Mouse (Mus musculus) testis, postnatal 10 days (tissue): ENCODE measurements around the gene Tmem231.
A peak's percentile ranks its signal among the peaks of the same experiment; 100 is the strongest.

Experiments
- DNase-seq: peaks from one replicate; pipeline ENCODE4 v3.0.0; 2021; ENCODE audit warnings: low spot score

Gene Tmem231

GRCm38 (mm10) chr8:111933348-111934076, at the start of gene Tmem231:
Tmem231 (minus strand) TSS chr8:111933881.
- peak; percentile 88 for DNase-seq

- no peak for DNase-seq
Observed at GRCm38 (mm10) chr8:111982116-111982515, 48.4 kb upstream of the Tmem231 start.

GRCm38 (mm10) chr8:111978147-111978546, 44.5 kb upstream of the Tmem231 start:
- DNase-seq: no peak

- DNase-seq: no peak
Observed at GRCm38 (mm10) chr8:111976326-111976725, 42.6 kb upstream of the Tmem231 start.

GRCm38 (mm10) chr8:111975706-111976105, 42.0 kb upstream of the Tmem231 start:
- DNase-seq: no peak

GRCm38 (mm10) chr8:111974138-111974537, 40.5 kb upstream of the Tmem231 start:
- no peak for DNase-seq

GRCm38 (mm10) chr8:111968991-111969390, 35.3 kb upstream of the Tmem231 start:
- DNase-seq: no peak

- no peak for DNase-seq
Observed at GRCm38 (mm10) chr8:111968541-111968940, 34.9 kb upstream of the Tmem231 start.

- DNase-seq: no peak
Observed at GRCm38 (mm10) chr8:111967246-111967870, 33.7 kb upstream of the Tmem231 start.

GRCm38 (mm10) chr8:111964849-111965561, 31.3 kb upstream of the Tmem231 start:
- no peak for DNase-seq

GRCm38 (mm10) chr8:111964351-111964750, 30.7 kb upstream of the Tmem231 start:
- no peak for DNase-seq

GRCm38 (mm10) chr8:111963546-111963945, 29.9 kb upstream of the Tmem231 start:
- DNase-seq: no peak

GRCm38 (mm10) chr8:111963091-111963490, 29.4 kb upstream of the Tmem231 start:
- DNase-seq: peak; percentile 60

GRCm38 (mm10) chr8:111962589-111962988, 28.9 kb upstream of the Tmem231 start:
- DNase-seq: no peak

- DNase-seq: no peak
Observed at GRCm38 (mm10) chr8:111961330-111961729, 27.6 kb upstream of the Tmem231 start.

- no peak for DNase-seq
Observed at GRCm38 (mm10) chr8:111960591-111961321, 27.1 kb upstream of the Tmem231 start.

- no peak for DNase-seq
Observed at GRCm38 (mm10) chr8:111957231-111957630, 23.6 kb upstream of the Tmem231 start.

GRCm38 (mm10) chr8:111955879-111956278, 22.2 kb upstream of the Tmem231 start:
- no peak for DNase-seq

GRCm38 (mm10) chr8:111954844-111955594, 21.3 kb upstream of the Tmem231 start:
- DNase-seq: no peak

- no peak for DNase-seq
Observed at GRCm38 (mm10) chr8:111951936-111952335, 18.3 kb upstream of the Tmem231 start.

GRCm38 (mm10) chr8:111951317-111951716, 17.6 kb upstream of the Tmem231 start:
- DNase-seq: no peak

- DNase-seq: no peak
Observed at GRCm38 (mm10) chr8:111950846-111951245, 17.2 kb upstream of the Tmem231 start.
